Mouse (Mus musculus): ENCODE data around the gene Tpx2. TPM values are rescaled to one million over a fixed set of nuclear protein-coding genes. Genes with fewer than 3 reads are reported as not detected.

Gene Tpx2
- 91.7 and 95.3 TPM in 2 replicates for polyA plus RNA-seq (2014; fragmentation: Nextera tagmentation; extraction: Ambion mirVana)

- Histone ChIP-seq H3K4me3 (ENCODE audit: low read depth, low read length) (peak within 1 kb of the TSS; percentile 84), H3K4me1 (ENCODE audit: control insufficient read depth, insufficient read depth, low read length) (peaks cover 11% of the 10 kb centered on the region), H3K4me2 (replicated peaks; ENCODE audit: low read depth, low read length) (peak within 1 kb of the TSS; percentile 49), H3K9me3 (ENCODE audit: control insufficient read depth, low read depth, low read length) (no peaks in the 10 kb centered on the region), H3K36me3 (ENCODE audit: control insufficient read depth, insufficient read depth, low read length) (peaks cover 9% of the 10 kb centered on the region; the same call in 1 of the 2 replicates), H3K9ac (replicated peaks; ENCODE audit: low read depth, low read length) (peak within 1 kb of the TSS; percentile 69), H3K27me3 (ENCODE audit: control insufficient read depth, insufficient read depth, low read length) (no peaks in the 10 kb centered on the region), H3K27ac (ENCODE audit: low read length) (peak within 1 kb of the TSS; percentile 87)
- WGBS: under 1% methylated on average over 34 of the region's 34 CpGs
- ATAC-seq (ENCODE audit: insufficient number of reproducible peaks, insufficient read depth, low FRiP score, low read depth): peak; percentile 98
These were observed at the start of gene Tpx2 for GRCm38 (mm10) chr2:152847815-152848302. Gene Tpx2 (plus strand): TSS chr2:152847964.

- Histone ChIP-seq H3K4me1 (ENCODE audit: control insufficient read depth, insufficient read depth, low read length) (peaks cover 12% of the 10 kb centered on the region), H3K9ac (replicated peaks; ENCODE audit: low read depth, low read length) (no peak overlapping the region), H3K27me3 (ENCODE audit: control insufficient read depth, insufficient read depth, low read length) (no peaks in the 10 kb centered on the region), H3K27ac (ENCODE audit: low read length) (no peak overlapping the region), H3K9me3 (ENCODE audit: control insufficient read depth, low read depth, low read length) (no peaks in the 10 kb centered on the region), H3K4me3 (ENCODE audit: low read depth, low read length) (no peak overlapping the region), H3K36me3 (ENCODE audit: control insufficient read depth, insufficient read depth, low read length) (no peaks in the 10 kb centered on the region), H3K4me2 (replicated peaks; ENCODE audit: low read depth, low read length) (no peak overlapping the region)
- ATAC-seq (ENCODE audit: insufficient number of reproducible peaks, insufficient read depth, low FRiP score, low read depth): no peak
- WGBS: 64% methylated on average over 7 of the region's 7 CpGs
These were observed 47.6 kb upstream of the Tpx2 start for GRCm38 (mm10) chr2:152799954-152800761.

- Histone ChIP-seq H3K9me3 (ENCODE audit: control insufficient read depth, low read depth, low read length) (no peaks in the 10 kb centered on the region), H3K4me2 (replicated peaks; ENCODE audit: low read depth, low read length) (no peak overlapping the region), H3K27me3 (ENCODE audit: control insufficient read depth, insufficient read depth, low read length) (no peaks in the 10 kb centered on the region), H3K4me3 (ENCODE audit: low read depth, low read length) (no peak overlapping the region), H3K36me3 (ENCODE audit: control insufficient read depth, insufficient read depth, low read length) (no peaks in the 10 kb centered on the region; the same call in 1 of the 2 replicates), H3K4me1 (ENCODE audit: control insufficient read depth, insufficient read depth, low read length) (peaks cover 17% of the 10 kb centered on the region), H3K27ac (ENCODE audit: low read length) (no peak overlapping the region), H3K9ac (replicated peaks; ENCODE audit: low read depth, low read length) (no peak overlapping the region)
- ATAC-seq (ENCODE audit: insufficient number of reproducible peaks, insufficient read depth, low FRiP score, low read depth): no peak
These were observed 47.0 kb upstream of the Tpx2 start for GRCm38 (mm10) chr2:152800762-152801113.

GRCm38 (mm10) chr2:152802303-152802702 is 45.5 kb upstream of the Tpx2 start:
- Histone ChIP-seq H3K4me3 (ENCODE audit: low read depth, low read length) (no peak overlapping the region), H3K9me3 (ENCODE audit: control insufficient read depth, low read depth, low read length) (no peaks in the 10 kb centered on the region), H3K4me1 (ENCODE audit: control insufficient read depth, insufficient read depth, low read length) (peaks cover 22% of the 10 kb centered on the region), H3K27ac (ENCODE audit: low read length) (no peak overlapping the region), H3K36me3 (ENCODE audit: control insufficient read depth, insufficient read depth, low read length) (no peaks in the 10 kb centered on the region; the same call in 1 of the 2 replicates), H3K9ac (replicated peaks; ENCODE audit: low read depth, low read length) (no peak overlapping the region), H3K27me3 (ENCODE audit: control insufficient read depth, insufficient read depth, low read length) (no peaks in the 10 kb centered on the region), H3K4me2 (replicated peaks; ENCODE audit: low read depth, low read length) (no peak overlapping the region)
- no peak for ATAC-seq (ENCODE audit: insufficient number of reproducible peaks, insufficient read depth, low FRiP score, low read depth)
- WGBS: 92% methylated on average over 10 of the region's 10 CpGs

GRCm38 (mm10) chr2:152803081-152803480 is 44.7 kb upstream of the Tpx2 start:
- Histone ChIP-seq H3K27me3 (ENCODE audit: control insufficient read depth, insufficient read depth, low read length) (no peaks in the 10 kb centered on the region), H3K9ac (replicated peaks; ENCODE audit: low read depth, low read length) (no peak overlapping the region), H3K27ac (ENCODE audit: low read length) (no peak overlapping the region), H3K9me3 (ENCODE audit: control insufficient read depth, low read depth, low read length) (no peaks in the 10 kb centered on the region), H3K36me3 (ENCODE audit: control insufficient read depth, insufficient read depth, low read length) (no peaks in the 10 kb centered on the region; the same call in 1 of the 2 replicates), H3K4me3 (ENCODE audit: low read depth, low read length) (no peak overlapping the region), H3K4me2 (replicated peaks; ENCODE audit: low read depth, low read length) (no peak overlapping the region), H3K4me1 (ENCODE audit: control insufficient read depth, insufficient read depth, low read length) (peaks cover 22% of the 10 kb centered on the region)
- ATAC-seq (ENCODE audit: insufficient number of reproducible peaks, insufficient read depth, low FRiP score, low read depth): no peak
- WGBS: 88% methylated on average over 5 of the region's 5 CpGs

GRCm38 (mm10) chr2:152804408-152805110 is 43.2 kb upstream of the Tpx2 start:
- peak; percentile 85; the same call in 1 of the 2 replicates for ATAC-seq (ENCODE audit: insufficient number of reproducible peaks, insufficient read depth, low FRiP score, low read depth)
- Histone ChIP-seq H3K27me3 (ENCODE audit: control insufficient read depth, insufficient read depth, low read length) (no peaks in the 10 kb centered on the region), H3K4me2 (replicated peaks; ENCODE audit: low read depth, low read length) (no peak overlapping the region; the same call in 1 of the 2 replicates), H3K4me1 (ENCODE audit: control insufficient read depth, insufficient read depth, low read length) (peaks cover 22% of the 10 kb centered on the region), H3K4me3 (ENCODE audit: low read depth, low read length) (no peak overlapping the region), H3K36me3 (ENCODE audit: control insufficient read depth, insufficient read depth, low read length) (no peaks in the 10 kb centered on the region; the same call in none of the 2 replicates), H3K9me3 (ENCODE audit: control insufficient read depth, low read depth, low read length) (no peaks in the 10 kb centered on the region), H3K9ac (replicated peaks; ENCODE audit: low read depth, low read length) (no peak overlapping the region), H3K27ac (ENCODE audit: low read length) (peak overlapping the region; percentile 17; the same call in 1 of the 2 replicates)
- WGBS: 11% methylated on average over 6 of the region's 6 CpGs

- H3K36me3 ChIP-seq (ENCODE audit: control insufficient read depth, insufficient read depth, low read length): no peaks in the 10 kb centered on the region; the same call in none of the 2 replicates
- H3K4me3 ChIP-seq (ENCODE audit: low read depth, low read length): no peak overlapping the region
- H3K27me3 ChIP-seq (ENCODE audit: control insufficient read depth, insufficient read depth, low read length): no peaks in the 10 kb centered on the region
- WGBS: 46% methylated on average over 5 of the region's 5 CpGs
- peaks cover 24% of the 10 kb centered on the region for H3K4me1 ChIP-seq (ENCODE audit: control insufficient read depth, insufficient read depth, low read length)
- H3K9me3 ChIP-seq (ENCODE audit: control insufficient read depth, low read depth, low read length): no peaks in the 10 kb centered on the region
- H3K9ac ChIP-seq (replicated peaks; ENCODE audit: low read depth, low read length): no peak overlapping the region
- H3K27ac ChIP-seq (ENCODE audit: low read length): peak overlapping the region; percentile 17; the same call in 1 of the 2 replicates
- no peak overlapping the region; the same call in 1 of the 2 replicates for H3K4me2 ChIP-seq (replicated peaks; ENCODE audit: low read depth, low read length)
- no peak for ATAC-seq (ENCODE audit: insufficient number of reproducible peaks, insufficient read depth, low FRiP score, low read depth)
These were observed 42.7 kb upstream of the Tpx2 start for GRCm38 (mm10) chr2:152805111-152805490.

GRCm38 (mm10) chr2:152806037-152806436 is 41.7 kb upstream of the Tpx2 start:
- no peak overlapping the region for H3K4me3 ChIP-seq (ENCODE audit: low read depth, low read length)
- no peak overlapping the region for H3K27ac ChIP-seq (ENCODE audit: low read length)
- no peaks in the 10 kb centered on the region for H3K9me3 ChIP-seq (ENCODE audit: control insufficient read depth, low read depth, low read length)
- no peak overlapping the region for H3K9ac ChIP-seq (replicated peaks; ENCODE audit: low read depth, low read length)
- no peak for ATAC-seq (ENCODE audit: insufficient number of reproducible peaks, insufficient read depth, low FRiP score, low read depth)
- no peaks in the 10 kb centered on the region; the same call in none of the 2 replicates for H3K36me3 ChIP-seq (ENCODE audit: control insufficient read depth, insufficient read depth, low read length)
- no peak overlapping the region for H3K4me2 ChIP-seq (replicated peaks; ENCODE audit: low read depth, low read length)
- no peaks in the 10 kb centered on the region for H3K27me3 ChIP-seq (ENCODE audit: control insufficient read depth, insufficient read depth, low read length)
- WGBS: 64% methylated on average over 2 of the region's 2 CpGs
- H3K4me1 ChIP-seq (ENCODE audit: control insufficient read depth, insufficient read depth, low read length): peaks cover 29% of the 10 kb centered on the region
